Mouse (Mus musculus) yolk sac, embryonic 10.5 days (tissue): Measurements from ENCODE around the gene Tnk2.

Source experiments
- DNase-seq: peaks from one replicate; pipeline ENCODE4 v3.0.0-alpha.2; 2017; ENCODE audit warnings: low spot score

Gene Tnk2

GRCm38 (mm10) chr16:32678812-32679211 lies 35.1 kb downstream of the Tnk2 start:
- no peak for DNase-seq

- no peak for DNase-seq
These were observed 36.3 kb downstream of the Tnk2 start for GRCm38 (mm10) chr16:32679976-32680375.

GRCm38 (mm10) chr16:32680806-32681205 lies 37.1 kb downstream of the Tnk2 start:
- no peak for DNase-seq

- DNase-seq, result peak; percentile 54
These were observed 38.5 kb downstream of the Tnk2 start for GRCm38 (mm10) chr16:32682194-32682593.

GRCm38 (mm10) chr16:32682841-32683240 lies 39.2 kb downstream of the Tnk2 start:
- DNase-seq, result no peak

- DNase-seq, result no peak
These were observed 39.7 kb downstream of the Tnk2 start for GRCm38 (mm10) chr16:32683343-32683742.

- DNase-seq, result no peak
These were observed 41.7 kb downstream of the Tnk2 start for GRCm38 (mm10) chr16:32685405-32685804.

- DNase-seq, result no peak
These were observed 42.3 kb downstream of the Tnk2 start for GRCm38 (mm10) chr16:32685998-32686397.

GRCm38 (mm10) chr16:32687221-32687620 lies 43.5 kb downstream of the Tnk2 start:
- DNase-seq, result no peak

- no peak for DNase-seq
These were observed 45.1 kb downstream of the Tnk2 start for GRCm38 (mm10) chr16:32688770-32689169.

GRCm38 (mm10) chr16:32689501-32689900 lies 45.8 kb downstream of the Tnk2 start:
- DNase-seq, result peak; percentile 52

GRCm38 (mm10) chr16:32696841-32697464 lies 53.3 kb downstream of the Tnk2 start:
- no peak for DNase-seq

- no peak for DNase-seq
These were observed 54.2 kb downstream of the Tnk2 start for GRCm38 (mm10) chr16:32697665-32698446.

- no peak for DNase-seq
These were observed 54.9 kb downstream of the Tnk2 start for GRCm38 (mm10) chr16:32698550-32698949.

- DNase-seq, result no peak
These were observed 59.7 kb downstream of the Tnk2 start for GRCm38 (mm10) chr16:32703312-32703912.

GRCm38 (mm10) chr16:32705606-32706005 lies 61.9 kb downstream of the Tnk2 start:
- DNase-seq, result no peak

GRCm38 (mm10) chr16:32707111-32707823 lies 63.6 kb downstream of the Tnk2 start:
- DNase-seq, result no peak

- DNase-seq, result no peak
These were observed 64.3 kb downstream of the Tnk2 start for GRCm38 (mm10) chr16:32707824-32708456.

GRCm38 (mm10) chr16:32708457-32709033 lies 64.9 kb downstream of the Tnk2 start:
- DNase-seq, result no peak

GRCm38 (mm10) chr16:32709116-32709515 lies 65.4 kb downstream of the Tnk2 start:
- DNase-seq, result no peak

- no peak for DNase-seq
These were observed 66.9 kb downstream of the Tnk2 start for GRCm38 (mm10) chr16:32710426-32711070.
